Mouse (Mus musculus): ENCODE measurements around the gene Gpa33.

Gpa33 gene

DNA sequence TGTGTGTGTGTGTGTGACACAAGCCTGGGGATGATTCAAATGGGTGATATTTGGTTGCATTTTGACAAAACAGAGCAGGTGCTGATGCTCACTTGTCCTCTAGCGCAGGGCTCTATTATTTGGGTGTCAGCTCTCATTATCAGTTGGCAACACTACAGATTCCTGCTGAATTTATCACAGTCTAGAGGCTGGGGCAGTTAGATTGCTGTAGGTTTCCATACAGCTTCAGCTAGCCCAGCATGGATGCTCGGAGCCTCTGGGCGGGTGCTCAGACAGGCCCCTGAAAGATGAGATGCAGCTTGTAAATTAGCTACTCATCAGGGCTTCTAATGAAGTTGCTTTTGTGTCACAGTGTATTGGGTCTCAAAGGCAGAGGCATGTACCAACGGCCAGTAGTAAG, 37.4 kb downstream of the Gpa33 start:
- DNase-seq = no peak

DNA sequence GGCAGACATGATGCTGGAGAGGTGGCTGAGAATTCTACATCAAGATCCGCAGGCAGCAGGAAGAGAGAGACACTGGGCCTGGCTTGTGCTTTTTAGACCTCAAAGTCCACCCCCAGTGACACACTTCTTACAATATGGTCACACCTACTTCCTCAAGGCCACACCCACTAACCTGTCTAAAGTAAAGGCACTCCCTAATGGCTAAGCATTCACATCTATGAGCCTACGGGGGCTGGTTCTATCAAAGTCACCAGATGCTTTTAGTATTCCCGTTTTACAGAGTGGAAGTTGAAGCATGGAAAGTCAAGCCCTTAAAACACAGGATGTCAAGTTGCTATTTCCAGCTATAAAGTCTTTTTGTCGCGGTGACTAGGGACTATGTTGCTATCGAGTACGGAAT, 38.0 kb downstream of the Gpa33 start:
- DNase-seq = no peak

DNA sequence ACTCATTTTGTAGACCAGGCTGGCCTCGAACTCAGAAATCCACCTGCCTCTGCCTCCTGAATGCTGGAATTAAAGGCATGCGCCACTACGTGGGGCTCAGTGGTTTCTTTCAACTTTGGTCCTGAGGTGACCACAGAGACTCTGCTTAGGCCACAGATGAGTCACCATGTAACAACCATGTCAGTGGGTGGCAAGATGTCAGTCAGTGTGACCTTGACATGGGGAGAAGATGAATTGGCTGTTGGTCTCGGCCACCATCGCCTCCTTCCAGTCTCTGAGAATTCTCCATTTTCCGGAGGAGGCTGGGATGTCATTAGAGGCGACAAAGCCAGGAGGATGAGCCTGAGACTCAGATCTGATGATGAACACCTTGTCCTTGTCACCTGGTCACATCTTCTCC, 39.7 kb downstream of the Gpa33 start:
- no peak for DNase-seq

DNA sequence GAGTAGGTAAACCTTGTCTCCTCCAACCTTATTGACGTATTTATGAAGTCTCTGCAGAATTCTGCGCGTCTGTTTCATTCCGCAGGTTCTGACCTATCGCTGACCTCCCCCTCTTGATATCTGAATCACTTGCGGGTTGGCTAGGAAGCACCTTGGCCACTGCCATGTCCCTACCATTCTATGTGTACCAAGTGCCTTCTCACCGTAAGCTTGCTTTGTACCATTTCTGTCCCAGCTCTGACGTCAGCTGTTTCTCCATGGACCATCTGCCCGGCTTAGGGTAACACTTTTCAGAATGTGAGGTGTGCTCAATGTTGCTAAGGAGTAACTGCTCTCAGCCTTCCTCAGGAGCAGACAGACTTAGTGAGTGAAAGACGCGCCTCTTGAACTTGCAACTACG, 40.8 kb downstream of the Gpa33 start:
- no peak for DNase-seq

DNA sequence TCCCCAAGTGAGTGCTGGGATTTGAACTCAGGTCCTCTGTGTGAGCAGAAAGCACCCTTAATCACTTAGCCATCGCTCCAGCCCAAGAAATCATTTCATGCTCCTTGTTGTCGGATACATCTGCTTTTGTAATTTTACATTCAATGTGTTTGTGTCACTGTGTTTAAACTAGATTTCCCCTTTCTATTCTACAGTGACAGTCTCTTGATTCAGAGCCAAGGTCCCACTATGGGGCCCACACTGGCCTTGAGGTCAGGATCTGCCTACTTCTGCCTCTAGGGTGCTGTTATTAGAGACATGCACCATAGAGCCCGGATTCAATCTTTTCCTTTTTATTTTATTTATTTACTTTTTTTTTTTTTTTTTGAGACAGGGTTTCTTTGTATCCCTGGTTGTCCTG, 43.0 kb downstream of the Gpa33 start:
- DNase-seq = no peak

DNA sequence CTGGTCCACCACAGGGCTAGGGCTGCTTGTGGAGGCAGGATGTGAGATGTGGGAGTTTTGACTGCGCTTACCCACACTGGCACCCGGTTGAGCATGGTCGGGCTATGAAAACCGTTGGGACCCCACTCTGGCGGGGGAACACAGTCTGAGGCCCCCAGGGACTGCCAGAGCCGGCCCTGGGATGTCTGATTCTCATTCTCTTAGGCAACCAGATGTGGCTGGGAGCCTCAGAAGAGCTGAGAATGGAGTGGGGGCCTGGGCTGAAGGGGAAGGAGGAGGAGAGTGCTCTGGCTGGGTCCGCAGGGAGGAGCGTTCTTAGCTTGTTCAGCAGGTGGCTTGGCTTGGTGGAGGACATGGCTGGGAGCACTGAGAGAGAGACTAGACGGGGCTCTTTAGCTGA, 43.6 kb downstream of the Gpa33 start:
- DNase-seq = no peak

DNA sequence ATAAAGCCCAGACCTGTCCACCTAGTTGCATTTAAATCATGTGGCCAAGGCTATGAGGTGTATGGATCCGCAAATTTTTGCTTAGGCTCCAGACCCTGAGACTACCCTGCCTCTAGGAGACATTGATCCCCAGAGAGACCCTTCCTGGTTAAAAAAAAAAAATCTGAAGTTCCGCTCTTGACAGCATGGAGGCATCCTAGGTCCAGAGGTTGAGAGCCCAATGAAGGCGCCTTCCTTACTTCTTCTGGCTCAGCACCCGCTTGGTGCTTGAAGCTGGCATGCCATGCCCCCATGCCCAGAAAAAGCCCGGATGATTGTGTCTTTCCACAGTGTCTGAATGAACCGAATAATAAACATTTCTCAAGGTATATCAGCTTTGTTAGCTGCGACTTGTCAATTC, 51.5 kb downstream of the Gpa33 start:
- DNase-seq = no peak

DNA sequence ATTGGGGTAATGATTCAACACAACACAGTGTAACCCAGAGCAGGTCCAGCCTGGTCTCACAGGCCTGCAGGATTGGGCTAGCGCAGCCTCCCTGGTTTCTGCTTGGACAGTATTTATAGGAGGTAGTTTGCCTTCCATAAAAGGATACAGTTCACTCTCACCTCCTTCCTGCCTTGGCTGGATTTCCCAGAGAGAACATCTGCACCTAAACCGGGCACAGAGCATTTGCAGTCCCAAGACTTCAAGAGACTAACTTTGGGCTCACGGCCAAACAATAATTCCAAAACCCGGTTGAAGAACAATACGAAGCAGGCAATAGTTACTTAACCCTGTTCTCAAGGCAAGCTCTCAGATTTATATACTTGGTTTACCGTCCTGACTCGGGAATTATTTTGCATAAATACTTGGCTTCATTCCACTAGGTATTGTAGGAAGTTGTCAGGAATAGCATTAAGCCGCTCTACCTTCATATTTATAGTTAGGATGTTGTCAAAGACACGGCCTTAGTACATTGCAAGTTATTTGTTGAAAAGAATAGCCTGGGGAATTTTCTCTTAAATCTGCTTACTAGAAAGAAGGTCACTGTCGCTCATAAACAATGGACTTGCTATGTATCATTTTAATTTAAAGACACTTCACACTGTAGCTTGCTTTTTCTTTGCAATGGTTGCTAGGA, 53.1 kb downstream of the Gpa33 start:
- no peak for DNase-seq

DNA sequence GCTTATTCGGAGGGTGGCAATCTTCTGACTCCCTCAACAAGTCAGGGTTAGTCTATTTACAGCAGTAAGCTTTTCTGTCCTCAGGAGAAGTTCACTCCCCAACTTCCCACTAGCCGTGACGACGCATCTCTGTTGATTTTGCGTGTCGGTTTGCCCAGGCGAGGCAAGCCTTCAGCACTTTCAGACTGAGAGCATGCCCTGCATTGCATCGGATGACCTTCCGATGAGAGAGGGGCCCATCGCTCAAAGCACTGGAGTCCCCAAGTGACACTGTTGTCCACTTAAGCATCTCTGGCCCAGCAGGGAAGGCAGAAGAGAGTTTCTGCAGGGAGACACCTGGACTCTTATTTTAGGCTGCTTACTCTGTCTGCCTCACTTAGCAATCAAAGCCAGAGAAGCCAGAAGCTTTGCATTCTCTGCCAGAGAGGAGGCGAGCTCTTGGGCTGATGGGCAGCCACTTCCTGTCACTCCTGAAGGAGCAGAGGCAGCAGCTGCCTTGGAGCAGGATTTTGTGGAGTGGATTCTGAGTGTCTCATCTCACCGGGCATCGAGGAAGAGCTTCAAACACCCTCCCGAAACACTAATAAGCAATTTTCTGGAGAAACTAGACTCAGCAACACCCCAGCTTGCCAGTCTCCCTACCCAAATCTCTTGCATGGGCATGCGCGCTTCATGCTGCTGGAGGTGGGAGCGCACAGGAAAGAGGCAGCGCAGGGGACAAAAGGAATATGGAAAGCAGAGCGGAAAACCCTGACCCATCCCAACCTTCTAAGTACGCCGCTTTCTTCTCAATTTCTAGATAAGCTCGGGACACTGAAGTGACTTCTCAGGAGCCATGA, 54.6 kb downstream of the Gpa33 start:
- DNase-seq = no peak

DNA sequence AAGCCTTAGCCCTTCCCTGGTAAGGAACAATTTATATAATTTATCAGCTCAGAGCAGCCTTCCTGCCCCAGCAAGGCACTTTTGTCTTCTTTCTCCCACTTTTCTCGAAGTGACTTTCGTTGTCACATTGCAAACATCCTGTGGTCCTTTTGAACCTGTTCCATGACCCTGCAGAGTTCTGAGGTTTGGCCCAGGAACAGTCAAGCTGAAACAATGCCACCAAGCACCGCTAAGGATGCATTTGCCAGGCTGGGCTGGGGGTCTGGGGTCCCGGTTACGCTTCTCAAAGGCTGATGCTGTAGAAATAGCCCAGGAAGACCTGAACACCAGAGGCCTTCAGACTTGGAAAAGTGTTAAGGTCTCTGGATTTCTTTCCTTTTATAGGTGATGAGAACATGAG, 55.3 kb downstream of the Gpa33 start:
- no peak for DNase-seq

DNA sequence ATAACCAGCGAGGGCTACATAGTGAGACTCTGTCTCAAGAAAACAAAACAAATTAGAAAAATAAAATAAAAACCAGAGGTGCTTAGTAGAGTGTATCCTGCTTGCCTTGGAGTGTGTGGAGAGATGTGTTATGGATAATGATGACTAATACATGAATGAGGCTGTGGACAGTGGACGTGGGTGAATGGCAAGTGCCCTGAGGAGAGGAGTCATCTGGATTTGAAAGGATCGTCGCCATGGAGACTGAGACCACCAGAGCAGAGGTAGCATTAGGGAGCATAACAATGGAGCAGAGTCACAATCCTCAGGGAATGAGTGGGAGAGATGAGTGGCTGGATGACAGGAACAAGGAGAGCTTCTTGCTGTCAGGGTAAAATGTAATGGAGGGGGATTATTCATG, 59.8 kb downstream of the Gpa33 start:
- no peak for DNase-seq

DNA sequence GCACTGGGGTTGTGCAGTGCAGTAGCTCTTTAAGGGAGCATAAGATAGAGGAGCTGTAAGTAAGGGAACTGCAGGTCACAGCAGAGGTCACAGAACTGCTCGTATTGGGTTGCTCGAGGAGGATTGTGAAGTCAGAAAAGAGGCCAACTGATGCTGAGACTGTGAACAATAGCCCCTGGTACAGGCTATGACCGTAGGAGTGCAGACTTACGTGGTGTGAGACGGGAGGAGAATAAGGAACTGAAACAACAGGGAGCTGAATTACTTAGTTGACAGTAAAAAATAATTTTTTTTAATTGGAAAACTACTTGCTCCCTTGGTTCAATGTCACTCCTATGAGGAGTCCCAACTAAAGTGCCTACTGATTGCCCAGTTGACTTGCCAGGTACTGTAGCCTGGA, 74.1 kb downstream of the Gpa33 start:
- DNase-seq = no peak

DNA sequence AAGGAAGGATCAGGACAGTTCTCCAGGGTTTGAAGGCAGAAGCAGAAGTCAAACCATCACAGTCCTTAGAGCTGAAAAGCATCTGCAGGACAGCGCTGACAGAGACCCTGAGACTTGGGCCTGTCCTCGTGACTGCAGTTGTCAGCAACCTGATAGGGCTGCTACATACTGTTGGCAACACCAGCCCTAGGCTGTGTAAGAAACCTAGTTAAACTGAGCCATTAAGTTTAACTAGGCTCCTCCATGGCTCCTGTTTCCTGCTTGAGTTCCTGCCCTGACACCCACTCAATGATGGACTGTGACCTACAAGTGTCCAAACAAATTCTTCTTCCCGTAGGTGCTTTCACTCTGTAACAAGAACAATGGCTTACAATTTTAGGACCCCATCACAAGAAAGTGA, 75.1 kb downstream of the Gpa33 start:
- no peak for DNase-seq

DNA sequence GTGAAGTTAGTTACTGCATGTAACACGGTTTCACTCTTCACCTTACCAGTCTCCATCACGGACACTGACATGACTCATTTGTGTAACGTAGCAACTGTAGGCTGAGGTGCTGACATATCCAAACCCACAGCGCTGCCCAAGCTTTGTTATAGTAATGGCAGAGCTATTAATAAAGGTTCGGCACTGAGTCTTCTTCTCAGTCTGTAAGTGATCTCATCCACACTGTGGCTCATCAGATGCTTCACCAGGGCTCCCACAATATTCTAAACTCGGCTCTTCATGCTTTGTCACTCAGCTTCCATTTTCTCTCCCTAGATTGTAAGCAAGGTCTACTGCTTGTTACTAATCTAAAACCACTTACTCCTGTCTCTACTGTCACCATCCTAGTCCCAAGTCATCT, 79.3 kb downstream of the Gpa33 start:
- DNase-seq = no peak

DNA sequence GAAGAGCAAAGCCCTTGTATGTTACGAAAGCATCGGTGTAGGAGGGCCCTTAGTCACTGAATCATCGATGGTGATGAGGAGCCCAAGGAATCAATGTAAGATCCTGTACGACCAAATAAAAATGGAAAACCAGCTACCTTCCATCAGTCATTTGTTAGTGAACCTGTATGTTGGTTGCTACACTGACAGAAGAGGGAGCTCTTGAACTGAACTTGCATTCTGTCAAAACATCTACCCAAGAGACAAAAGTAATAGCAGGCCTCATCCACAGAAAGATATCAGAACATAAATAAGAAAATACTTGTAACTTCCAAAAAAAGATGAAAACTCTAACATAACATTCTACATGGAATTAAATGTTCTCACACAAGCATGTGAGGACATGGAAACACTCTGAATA, 84.1 kb downstream of the Gpa33 start:
- DNase-seq = no peak
